Mouse (Mus musculus): Measurements from ENCODE around the gene Slc25a45. TPM values are rescaled to one million over a fixed set of nuclear protein-coding genes. Genes with fewer than 3 reads are reported as not detected.

Slc25a45 gene
- polyA plus RNA-seq, 1 experiment, result 24.6 TPM

DNA sequence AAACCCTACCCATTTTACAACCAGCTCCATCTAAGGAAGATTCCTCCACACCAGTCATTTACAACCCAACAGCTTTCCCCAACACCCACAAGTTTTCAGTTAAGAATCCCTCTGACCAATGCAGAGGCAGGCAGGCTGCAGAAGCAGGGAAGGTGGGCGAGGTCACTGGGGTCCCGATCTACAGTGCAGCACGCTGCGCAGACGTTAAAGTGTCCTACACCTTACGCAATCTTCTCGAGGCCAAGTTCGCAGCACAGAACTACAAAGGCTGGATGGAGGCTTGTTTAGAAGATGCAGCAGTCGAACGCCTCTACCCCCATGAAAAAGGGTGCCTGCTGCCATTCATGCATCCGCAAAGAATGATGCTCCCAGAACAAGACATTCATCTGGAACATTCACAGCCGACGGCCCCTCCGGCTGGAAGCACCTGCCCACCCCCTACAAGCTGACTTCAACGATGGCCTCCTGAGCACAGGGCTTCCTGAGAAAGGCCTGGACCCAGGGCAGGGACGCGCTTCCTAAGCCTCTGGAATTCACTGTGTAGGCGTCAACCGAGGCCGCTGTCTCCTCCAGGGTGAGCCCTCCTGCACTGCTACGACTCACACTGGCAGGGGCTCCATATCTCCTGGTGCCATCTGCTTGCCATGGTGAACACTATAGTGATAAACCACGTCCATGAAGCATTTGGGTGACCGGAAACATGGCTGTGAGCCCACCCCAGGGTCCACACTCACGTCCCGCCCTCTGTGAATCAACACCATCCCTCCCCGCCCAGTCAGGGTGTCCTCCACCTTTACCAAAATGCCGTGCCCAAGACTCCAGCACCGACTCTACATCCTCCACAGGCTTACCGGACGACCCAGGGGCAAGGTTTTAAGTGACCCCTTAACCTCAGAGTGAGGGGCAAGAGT lies 33.6 kb upstream of the Slc25a45 start:
- H3K27ac ChIP-seq (ENCODE audit: control insufficient read depth, insufficient read depth, low read depth, low read length, poor library complexity), result peak overlapping the region; percentile 99
- peak overlapping the region; percentile 90 for H3K4me3 ChIP-seq (replicated peaks; ENCODE audit: control insufficient read depth, low read depth, low read length)
- H3K4me1 ChIP-seq (ENCODE audit: control insufficient read depth, insufficient read depth, low read length), result peaks cover 2% of the 10 kb centered on the region; the same call in 1 of the 2 replicates
- no peak for TF ChIP-seq CTCF (IDR thresholded peaks at IDR 0.05; ENCODE audit: control insufficient read depth, insufficient read depth, low read length)
- TF ChIP-seq POLR2A (IDR thresholded peaks at IDR 0.05; ENCODE audit: borderline replicate concordance, control insufficient read depth, low read depth, low read length), result peak; percentile 85; the same call in 1 of the 2 replicates
- WGBS, result 2% methylated on average over 30 of the region's 30 CpGs

DNA sequence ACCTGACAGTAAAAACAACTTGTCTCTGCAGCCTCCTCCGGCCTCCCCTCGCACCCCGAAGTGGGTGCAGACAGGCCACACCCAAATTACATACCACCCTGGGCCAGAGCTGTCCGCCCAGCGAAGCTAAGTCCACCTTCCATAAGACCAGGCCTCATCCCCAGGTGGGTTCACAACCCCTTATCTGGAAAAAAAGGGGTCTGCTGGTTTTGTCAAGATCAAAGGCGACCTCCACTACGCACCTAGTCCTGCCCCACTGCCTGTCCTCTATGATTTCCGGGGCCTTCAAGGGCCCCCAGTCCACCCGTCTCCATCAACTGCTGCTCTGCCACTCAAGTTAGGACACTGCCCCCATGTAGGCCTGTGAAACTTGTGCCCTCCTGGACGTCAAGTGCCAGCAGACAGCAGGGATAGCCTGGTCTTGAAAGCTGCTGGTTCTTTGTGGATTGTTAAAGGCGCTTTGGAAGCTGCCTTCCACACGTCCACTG lies 32.7 kb upstream of the Slc25a45 start:
- Histone ChIP-seq H3K4me3 (replicated peaks; ENCODE audit: control insufficient read depth, low read depth, low read length) (peak overlapping the region; percentile 90), H3K4me1 (ENCODE audit: control insufficient read depth, insufficient read depth, low read length) (peaks cover 7% of the 10 kb centered on the region), H3K27ac (ENCODE audit: control insufficient read depth, insufficient read depth, low read depth, low read length, poor library complexity) (peak overlapping the region; percentile 99)
- TF ChIP-seq POLR2A (IDR thresholded peaks at IDR 0.05; ENCODE audit: borderline replicate concordance, control insufficient read depth, low read depth, low read length), result peak; percentile 44; the same call in 1 of the 2 replicates
- TF ChIP-seq CTCF (IDR thresholded peaks at IDR 0.05; ENCODE audit: control insufficient read depth, insufficient read depth, low read length), result no peak
- WGBS, result under 1% methylated on average over 12 of the region's 12 CpGs

DNA sequence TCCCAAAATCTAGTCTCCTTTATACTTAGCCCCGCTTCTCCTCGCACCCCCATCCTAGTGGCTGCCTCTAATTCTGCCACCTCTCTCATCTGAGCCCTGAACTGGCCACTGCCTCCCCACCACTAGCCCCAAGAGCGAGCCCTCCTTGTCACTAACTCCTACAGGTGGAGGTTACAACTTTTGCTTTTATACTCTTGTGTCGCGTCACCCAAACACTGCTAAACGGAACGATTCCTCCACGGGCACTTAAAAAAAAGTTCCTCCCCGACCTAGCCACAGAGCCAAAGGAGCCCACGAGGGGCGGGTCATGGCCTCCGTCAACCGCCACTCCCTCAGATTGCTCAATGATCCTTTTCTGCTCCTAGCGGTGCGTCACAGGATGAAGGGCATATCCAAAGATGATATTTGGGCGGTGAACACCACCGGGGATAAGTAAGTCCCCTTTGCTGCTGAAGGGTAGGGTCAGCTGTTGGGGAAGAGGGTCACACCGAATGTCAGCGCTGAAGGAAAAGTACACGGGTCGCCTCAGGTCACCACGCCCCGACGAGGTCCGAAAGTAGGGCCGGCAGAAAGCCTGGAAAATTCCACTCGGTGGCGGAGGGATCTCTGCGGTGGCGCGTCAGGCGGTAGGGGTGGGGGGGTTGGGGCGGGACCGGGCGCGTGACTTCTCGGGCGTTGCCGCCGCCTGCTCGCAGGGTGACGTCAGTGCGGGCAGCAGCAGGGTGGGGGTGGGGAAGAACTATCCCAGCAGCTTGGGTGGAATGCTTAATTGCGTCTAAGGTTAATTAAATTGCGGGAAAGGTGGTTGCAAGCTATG lies 32.1 kb upstream of the Slc25a45 start:
- under 1% methylated on average over 45 of the region's 45 CpGs for WGBS
- Histone ChIP-seq H3K4me3 (replicated peaks; ENCODE audit: control insufficient read depth, low read depth, low read length) (peak overlapping the region; percentile 90), H3K27ac (ENCODE audit: control insufficient read depth, insufficient read depth, low read depth, low read length, poor library complexity) (peak overlapping the region; percentile 99), H3K4me1 (ENCODE audit: control insufficient read depth, insufficient read depth, low read length) (peaks cover 7% of the 10 kb centered on the region)
- peak; percentile 97 for TF ChIP-seq POLR2A (IDR thresholded peaks at IDR 0.05; ENCODE audit: borderline replicate concordance, control insufficient read depth, low read depth, low read length)
- TF ChIP-seq CTCF (IDR thresholded peaks at IDR 0.05; ENCODE audit: control insufficient read depth, insufficient read depth, low read length), result no peak; the same call in 1 of the 2 replicates

DNA sequence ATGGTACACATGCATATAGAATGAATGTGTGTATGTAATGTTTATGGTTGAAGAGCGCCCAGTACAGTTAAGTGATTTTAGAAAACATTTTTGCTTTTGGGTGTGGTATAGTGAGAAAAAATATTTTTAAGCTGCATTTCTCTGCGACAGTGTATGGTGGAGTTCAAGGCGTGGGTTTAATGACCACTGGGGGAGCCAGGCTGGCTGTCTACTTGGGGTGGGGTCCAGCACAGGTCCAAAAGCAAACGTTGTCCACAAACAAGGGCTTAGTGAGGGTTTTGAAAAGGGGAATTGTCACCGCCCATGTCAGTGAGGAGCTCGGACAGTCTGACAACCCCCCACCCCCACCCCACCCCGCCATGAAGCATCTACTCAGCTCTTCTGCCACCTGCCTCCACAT lies 31.5 kb upstream of the Slc25a45 start:
- WGBS, result 3% methylated on average over 7 of the region's 7 CpGs
- H3K4me3 ChIP-seq (replicated peaks; ENCODE audit: control insufficient read depth, low read depth, low read length), result peak overlapping the region; percentile 55
- TF ChIP-seq POLR2A (IDR thresholded peaks at IDR 0.05; ENCODE audit: borderline replicate concordance, control insufficient read depth, low read depth, low read length), result no peak
- H3K4me1 ChIP-seq (ENCODE audit: control insufficient read depth, insufficient read depth, low read length), result peaks cover 7% of the 10 kb centered on the region
- peak overlapping the region; percentile 97 for H3K27ac ChIP-seq (ENCODE audit: control insufficient read depth, insufficient read depth, low read depth, low read length, poor library complexity)

DNA sequence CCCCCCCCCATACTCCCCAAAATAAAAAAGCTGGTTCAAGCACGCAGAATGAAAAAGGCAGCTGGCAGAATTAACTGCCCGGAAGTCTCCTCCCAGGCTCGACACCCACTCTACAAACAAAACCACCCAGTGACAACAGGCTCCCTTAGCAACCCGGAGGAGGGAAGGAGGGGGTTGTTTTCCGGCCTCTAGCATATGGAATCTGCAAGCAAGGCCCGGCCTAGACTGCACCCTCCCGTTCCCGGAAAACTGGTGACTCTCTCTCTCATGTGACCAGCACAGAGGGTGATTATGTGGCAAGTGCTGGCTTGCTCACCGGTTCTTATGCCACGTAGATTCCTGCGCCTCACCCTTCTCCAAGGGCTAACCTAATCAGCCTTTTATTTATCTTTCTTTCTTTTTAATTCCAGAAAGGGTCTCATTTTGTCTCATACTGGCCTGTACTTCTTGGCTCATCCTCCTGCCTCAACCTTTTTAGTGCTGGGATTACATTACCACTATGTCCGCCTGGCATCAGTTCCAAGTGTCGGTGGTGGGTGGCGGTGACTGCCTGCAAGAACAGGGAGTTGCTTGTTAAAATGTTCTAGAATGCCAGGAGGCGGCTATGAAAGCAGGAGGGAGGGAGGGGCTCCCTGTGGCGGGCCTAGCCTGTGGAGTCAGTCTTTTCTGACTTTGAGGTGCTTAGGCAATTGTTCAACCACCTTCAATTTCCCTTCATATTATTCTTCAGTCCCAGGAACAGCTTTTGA lies 30.9 kb upstream of the Slc25a45 start:
- peak overlapping the region; percentile 97 for H3K27ac ChIP-seq (ENCODE audit: control insufficient read depth, insufficient read depth, low read depth, low read length, poor library complexity)
- peak overlapping the region; percentile 49 for H3K4me3 ChIP-seq (replicated peaks; ENCODE audit: control insufficient read depth, low read depth, low read length)
- TF ChIP-seq POLR2A (IDR thresholded peaks at IDR 0.05; ENCODE audit: borderline replicate concordance, control insufficient read depth, low read depth, low read length), result peak; percentile 54; the same call in 1 of the 2 replicates
- TF ChIP-seq CTCF (IDR thresholded peaks at IDR 0.05; ENCODE audit: control insufficient read depth, insufficient read depth, low read length), result 0 out of 2 replicates have a peak, but pooled peaks have one; percentile 16
- H3K4me1 ChIP-seq (ENCODE audit: control insufficient read depth, insufficient read depth, low read length), result peaks cover 7% of the 10 kb centered on the region
- WGBS, result 3% methylated on average over 16 of the region's 16 CpGs

DNA sequence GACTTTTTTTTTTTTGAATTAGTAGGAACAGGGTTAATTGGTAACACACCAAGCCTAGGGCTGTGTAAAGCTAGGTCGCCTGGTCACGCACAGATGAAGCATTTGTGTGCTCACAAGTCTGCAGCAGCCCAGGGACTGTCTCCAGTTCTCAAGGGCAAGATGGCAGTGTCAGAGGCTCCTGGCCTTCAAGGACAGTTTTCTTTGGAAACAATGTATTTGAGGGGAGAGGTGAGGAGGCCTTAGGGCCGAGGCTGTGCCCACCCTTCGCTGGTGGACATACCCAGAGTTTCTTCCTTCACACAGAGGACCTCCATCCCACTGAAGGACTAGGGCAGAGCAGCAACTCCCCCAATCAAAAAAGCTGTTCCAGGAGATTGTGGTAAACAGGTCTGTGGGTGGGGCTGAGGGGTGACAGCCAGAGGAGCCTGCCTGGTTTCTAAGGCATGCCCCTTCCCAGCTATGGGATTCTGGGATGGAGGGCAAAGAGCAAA lies 30.3 kb upstream of the Slc25a45 start:
- no peak overlapping the region for H3K4me3 ChIP-seq (replicated peaks; ENCODE audit: control insufficient read depth, low read depth, low read length)
- peaks cover 6% of the 10 kb centered on the region for H3K4me1 ChIP-seq (ENCODE audit: control insufficient read depth, insufficient read depth, low read length)
- TF ChIP-seq CTCF (IDR thresholded peaks at IDR 0.05; ENCODE audit: control insufficient read depth, insufficient read depth, low read length) (no peak), POLR2A (IDR thresholded peaks at IDR 0.05; ENCODE audit: borderline replicate concordance, control insufficient read depth, low read depth, low read length) (no peak)
- WGBS, result 43% methylated on average over 4 of the region's 4 CpGs
- peak overlapping the region; percentile 97 for H3K27ac ChIP-seq (ENCODE audit: control insufficient read depth, insufficient read depth, low read depth, low read length, poor library complexity)

DNA sequence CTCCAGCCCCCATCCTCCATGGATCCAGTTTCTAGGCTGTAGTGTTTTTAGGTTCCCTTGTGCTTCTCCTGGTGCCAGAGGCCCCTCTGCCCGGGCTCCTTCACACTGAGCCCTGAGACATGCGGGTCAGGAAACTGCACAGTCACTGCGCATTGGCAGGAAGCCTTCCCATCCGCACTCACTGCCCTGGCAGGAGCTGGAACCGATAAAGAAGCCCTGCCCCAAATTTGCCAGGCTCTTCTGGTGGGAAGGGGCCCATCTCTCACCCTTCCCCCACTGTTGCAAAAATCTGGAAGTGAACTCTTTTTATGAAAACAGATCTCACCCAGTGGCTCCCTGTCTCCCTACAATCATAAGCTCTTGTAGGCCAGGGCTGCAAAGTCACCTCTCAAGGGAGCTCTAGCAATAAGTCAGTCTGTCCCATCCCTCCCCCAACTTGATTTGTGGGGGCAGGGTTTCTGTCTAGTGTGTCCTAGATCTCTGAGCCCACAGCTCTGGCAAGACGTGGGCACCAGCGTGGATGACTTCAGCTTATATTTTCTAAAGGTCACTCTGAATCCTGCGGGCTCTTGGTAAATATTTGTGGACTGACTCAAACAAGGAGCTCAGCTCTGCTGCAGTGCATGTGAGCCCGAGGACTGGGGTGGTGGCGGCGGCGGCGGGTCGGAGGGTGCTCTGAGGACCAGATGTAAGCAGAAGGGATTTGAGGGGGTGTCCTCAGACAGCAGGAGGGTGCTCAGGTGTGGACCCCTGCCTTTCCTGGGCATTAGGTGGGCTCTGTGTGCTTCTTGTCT lies 29.4 kb upstream of the Slc25a45 start:
- H3K27ac ChIP-seq (ENCODE audit: control insufficient read depth, insufficient read depth, low read depth, low read length, poor library complexity), result peak overlapping the region; percentile 97
- WGBS, result 16% methylated on average over 14 of the region's 14 CpGs
- no peak for TF ChIP-seq CTCF (IDR thresholded peaks at IDR 0.05; ENCODE audit: control insufficient read depth, insufficient read depth, low read length)
- TF ChIP-seq POLR2A (IDR thresholded peaks at IDR 0.05; ENCODE audit: borderline replicate concordance, control insufficient read depth, low read depth, low read length), result peak; percentile 62; the same call in 1 of the 2 replicates
- H3K4me1 ChIP-seq (ENCODE audit: control insufficient read depth, insufficient read depth, low read length), result peaks cover 6% of the 10 kb centered on the region
- peak overlapping the region; percentile 8 for H3K4me3 ChIP-seq (replicated peaks; ENCODE audit: control insufficient read depth, low read depth, low read length)
